In genomic region chr2:6259182-6259581, GRCm38 (mm10) we compare ENCODE assay signal across 27 mouse cellular contexts. TPM values are rescaled to one million over a fixed set of nuclear protein-coding genes. Genes with fewer than 3 reads are reported as not detected.
DNase-seq lines count a peak whose midpoint lies in the region; ATAC-seq and TF ChIP-seq lines count a peak whose summit lies in the region.
"Had no signal": no experiment of that assay in that cellular context is flagged by ENCODE, and none has a peak within 500 bp of the region (broad histone marks: within the 10 kb centered on the region; RNA-seq: fewer than 3 reads in every experiment).

No protein-coding gene starts in this region.

- no peak for TF ChIP-seq CTCF in liver, adult 2 months (IDR thresholded peaks at IDR 0.05; ENCODE audit: low read depth, low read length)
- TF ChIP-seq CTCF in bone marrow macrophage, adult 2 months (IDR thresholded peaks at IDR 0.05; ENCODE audit: low read depth, low read length) = no peak

- H3K9me3 ChIP-seq in liver, embryonic 12.5 days (replicated peaks) = no peaks in the 10 kb centered on the region
- H3K9me3 ChIP-seq: embryonic facial prominence, embryonic 15.5 days; hindbrain, embryonic 13.5 days; limb, embryonic 10.5 days; limb, embryonic 15.5 days; liver, embryonic 15.5 days; neural tube, embryonic 15.5 days had no signal

- no peak overlapping the region for H3K9ac ChIP-seq in liver, adult 2 months (ENCODE audit: low read depth, low read length)
- H3K9ac ChIP-seq in liver, embryonic 12.5 days = no peak overlapping the region
- H3K9ac ChIP-seq: embryonic facial prominence, embryonic 15.5 days; forebrain, embryonic 12.5 days; forebrain, postnatal 0 days; heart, embryonic 12.5 days; hindbrain, embryonic 13.5 days; limb, embryonic 15.5 days; liver, embryonic 15.5 days; lung, embryonic 14.5 days; neural tube, embryonic 15.5 days had no signal

- H3K27ac ChIP-seq in liver, adult 2 months (replicated peaks; ENCODE audit: insufficient read depth, low read depth, low read length) = no peak overlapping the region
- no peak overlapping the region for H3K27ac ChIP-seq in liver, embryonic 12.5 days
- H3K27ac ChIP-seq in bone marrow macrophage, adult 2 months (ENCODE audit: insufficient read depth, low read depth, low read length) = peak overlapping the region; percentile 48
- H3K27ac ChIP-seq: embryonic facial prominence, embryonic 15.5 days; forebrain, embryonic 12.5 days; hindbrain, embryonic 13.5 days; limb, embryonic 10.5 days; limb, embryonic 15.5 days; liver, embryonic 15.5 days; neural tube, embryonic 15.5 days had no signal

- no peaks in the 10 kb centered on the region for H3K36me3 ChIP-seq in liver, adult 2 months (ENCODE audit: control insufficient read depth, insufficient read depth, low read length)
- no peaks in the 10 kb centered on the region for H3K36me3 ChIP-seq in liver, embryonic 12.5 days
- H3K36me3 ChIP-seq: embryonic facial prominence, embryonic 15.5 days; forebrain, embryonic 12.5 days; heart, embryonic 12.5 days; hindbrain, embryonic 13.5 days; limb, embryonic 10.5 days; limb, embryonic 15.5 days; liver, embryonic 15.5 days; neural tube, embryonic 15.5 days had no signal

- no peak overlapping the region for H3K4me2 ChIP-seq in liver, embryonic 12.5 days
- H3K4me2 ChIP-seq: embryonic facial prominence, embryonic 15.5 days; forebrain, embryonic 12.5 days; heart, embryonic 12.5 days; hindbrain, embryonic 13.5 days; limb, embryonic 15.5 days; liver, embryonic 15.5 days; lung, embryonic 14.5 days; neural tube, embryonic 15.5 days had no signal

- 82% methylated on average over 3 of the region's 3 CpGs for WGBS in liver, adult 2 months
- 77% methylated on average over 3 of the region's 3 CpGs for WGBS in liver, embryonic 12.5 days (ENCODE audit: insufficient replicate concordance)

- DNase-seq in liver, adult 2 months (ENCODE audit: extremely low read depth, low read depth, low spot score) = peak; percentile 22
- peak; percentile 60 for DNase-seq in A20 (ENCODE audit: low read depth, low spot score)
- no peak for DNase-seq in testis, postnatal 10 days (ENCODE audit: low spot score)
- DNase-seq in ovary, postnatal 10 days (ENCODE audit: low spot score) = no peak
- DNase-seq: adrenal gland, adult 8-10 months; cerebellum, adult 9-11 months; forebrain, postnatal 0 days; heart, postnatal 4 days; kidney, adult 9 months; kidney, postnatal 14 days; layer of hippocampus, adult 9-11 months; lung, embryonic 14.5 days; midbrain, embryonic 14.5 days; right cerebral cortex, postnatal 4 days had no signal

- H3K4me1 ChIP-seq in liver, adult 2 months (ENCODE audit: control insufficient read depth, insufficient read depth, low read length) = no peaks in the 10 kb centered on the region
- peaks cover 27% of the 10 kb centered on the region for H3K4me1 ChIP-seq in liver, embryonic 12.5 days
- H3K4me1 ChIP-seq in bone marrow macrophage, adult 2 months (ENCODE audit: control insufficient read depth, insufficient read depth, low read length) = peaks cover 40% of the 10 kb centered on the region

- H3K79me2 ChIP-seq in liver, adult 2 months (ENCODE audit: control insufficient read depth, insufficient read depth, low read length) = no peaks in the 10 kb centered on the region

- no peak overlapping the region for H3K4me3 ChIP-seq in liver, adult 2 months (ENCODE audit: insufficient read depth, low read depth, low read length)
- H3K4me3 ChIP-seq in liver, embryonic 12.5 days = no peak overlapping the region
- H3K4me3 ChIP-seq in bone marrow macrophage, adult 2 months (ENCODE audit: insufficient read depth, low read length) = no peak overlapping the region
- H3K4me3 ChIP-seq: embryonic facial prominence, embryonic 15.5 days; forebrain, embryonic 12.5 days; heart, embryonic 12.5 days; hindbrain, embryonic 13.5 days; limb, embryonic 10.5 days; limb, embryonic 15.5 days; liver, embryonic 15.5 days; neural tube, embryonic 15.5 days had no signal

- TF ChIP-seq POLR2A in liver, adult 2 months (IDR thresholded peaks at IDR 0.05; ENCODE audit: extremely low read depth, insufficient read depth, low read length) = no peak
- no peak for TF ChIP-seq POLR2A in bone marrow macrophage, adult 2 months (IDR thresholded peaks at IDR 0.05; ENCODE audit: borderline replicate concordance, low read depth, low read length)

- no peak for ATAC-seq in liver, embryonic 12.5 days
- ATAC-seq in megakaryocyte progenitor cell, adult 5-6 weeks (replicated peaks; ENCODE audit: poor library complexity) = peak; percentile 18; the same call in 1 of the 2 replicates
- ATAC-seq: activated CD4-positive, CD25-positive, alpha-beta regulatory T cell, adult 4 months; forebrain, postnatal 0 days; intestine, embryonic 16.5 days had no signal

- no peaks in the 10 kb centered on the region for H3K27me3 ChIP-seq in liver, adult 2 months (ENCODE audit: control insufficient read depth, insufficient read depth, low read length)
- H3K27me3 ChIP-seq in liver, embryonic 12.5 days (replicated peaks) = peaks cover 13% of the 10 kb centered on the region; the same call in 1 of the 2 replicates
- H3K27me3 ChIP-seq: embryonic facial prominence, embryonic 15.5 days; heart, embryonic 12.5 days; limb, embryonic 15.5 days; neural tube, embryonic 15.5 days had no signal

RNA-seq across cellular contexts. Expression of gene Echdc3, which starts 46.3 kb away (rescaled TPM):
- 101 and 103 TPM in 2 replicates for total RNA-seq in liver, adult 2 months (2014; rRNA removed)
- 125 and 139 TPM in 2 replicates for polyA plus RNA-seq in liver, adult 2 months (2012; rRNA removed)
- 4.7 and 4.8 TPM in 2 replicates for polyA plus RNA-seq in liver, embryonic 12.5 days (2016; fragmentation: Nextera tagmentation; extraction: Ambion mirVana)
- polyA plus RNA-seq in bone marrow macrophage, adult 2 months (2012; ENCODE audit: insufficient read depth, insufficient read length, missing spikeins) = 1.1 and 1.2 TPM in 2 replicates
- 1.2 and 2.4 TPM in 2 replicates for total RNA-seq in megakaryocyte progenitor cell, adult 5-6 weeks (2015)
- total RNA-seq in megakaryocyte progenitor cell, adult 5-6 weeks (2017) = 0.41 and 1.5 TPM in 2 replicates
- polyA plus RNA-seq: activated CD4-positive, CD25-positive, alpha-beta regulatory T cell, adult 4 months had no signal

Comparison
In these comparisons a context has a peak if more than half of its experiments do, and no peak if none do; other contexts are left out.
1. RNA of gene Echdc3, which starts 46.3 kb away (polyA plus RNA-seq): 125 to 139 TPM in liver, adult 2 months; 4.7 to 4.8 TPM in liver, embryonic 12.5 days and 1.1 to 1.2 TPM in bone marrow macrophage, adult 2 months; every median in the first group is over 10 times any median in the second.
2. DNase-seq: peak in liver, adult 2 months (single experiment) and A20 (single experiment); none in testis, postnatal 10 days (single experiment) and ovary, postnatal 10 days (single experiment).